In the genomic region with DNA sequence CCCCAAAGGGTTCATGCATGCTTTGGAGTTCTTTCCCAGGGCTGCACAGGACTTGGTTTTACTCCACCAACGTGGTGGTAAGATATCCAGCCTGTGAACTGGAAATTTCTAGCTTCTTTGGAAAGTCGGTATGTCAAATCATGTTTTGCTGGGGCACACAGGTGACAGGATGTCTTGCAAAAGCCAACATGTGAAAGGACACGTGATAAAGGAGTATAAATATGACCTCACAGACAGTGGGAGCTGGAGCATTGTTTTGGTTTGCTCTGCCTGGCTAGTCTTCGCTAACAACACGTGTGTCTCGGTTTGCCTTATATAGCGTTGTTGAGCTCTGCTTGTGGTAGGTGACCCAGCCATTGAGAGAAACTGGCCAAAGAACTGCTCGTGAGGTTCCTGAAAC, we compare ENCODE assay signal across 23 mouse cellular contexts. TPM values are rescaled to one million over a fixed set of nuclear protein-coding genes. Genes with fewer than 3 reads are reported as not detected.
"Had no signal": no experiment of that assay in that cellular context is flagged by ENCODE, and none has a peak within 500 bp of the region (broad histone marks: within the 10 kb centered on the region; RNA-seq: fewer than 3 reads in every experiment).

No protein-coding gene starts in this region.

- DNase-seq: gastrocnemius, adult 2 months; gastrocnemius, postnatal 10 days; gastrocnemius, postnatal 25 days; heart, adult 18-20 months; heart, postnatal 14 days; heart, postnatal 36 days; kidney, adult 11 months; kidney, adult 8-10 months; kidney, postnatal 14 days; layer of hippocampus, adult 9-11 months; layer of hippocampus, postnatal 36 days had no signal

- H3K9ac ChIP-seq: heart, embryonic 13.5 days; heart, embryonic 15.5 days; hindbrain, embryonic 13.5 days; hindbrain, embryonic 15.5 days; limb, embryonic 13.5 days; limb, embryonic 15.5 days; liver, embryonic 12.5 days; liver, embryonic 14.5 days had no signal

- H3K4me3 ChIP-seq: gastrocnemius, adult 2 months; heart, embryonic 10.5 days; heart, embryonic 13.5 days; heart, embryonic 15.5 days; hindbrain, embryonic 13.5 days; hindbrain, embryonic 15.5 days; limb, embryonic 13.5 days; limb, embryonic 15.5 days; liver, embryonic 12.5 days had no signal

- H3K9me3 ChIP-seq: heart, embryonic 10.5 days; heart, embryonic 13.5 days; heart, embryonic 15.5 days; hindbrain, embryonic 13.5 days; hindbrain, embryonic 15.5 days; limb, embryonic 13.5 days; limb, embryonic 15.5 days; liver, embryonic 12.5 days had no signal

- H3K27me3 ChIP-seq: hindbrain, embryonic 15.5 days had no signal

- H3K4me2 ChIP-seq: heart, embryonic 13.5 days; heart, embryonic 15.5 days; hindbrain, embryonic 13.5 days; hindbrain, embryonic 15.5 days; limb, embryonic 13.5 days; limb, embryonic 15.5 days; liver, embryonic 12.5 days had no signal

- H3K27ac ChIP-seq: gastrocnemius, adult 2 months; heart, embryonic 10.5 days; heart, embryonic 13.5 days; heart, embryonic 15.5 days; hindbrain, embryonic 13.5 days; hindbrain, embryonic 15.5 days; hindbrain, postnatal 0 days; limb, embryonic 13.5 days; limb, embryonic 15.5 days; liver, embryonic 12.5 days; liver, embryonic 14.5 days had no signal

- ATAC-seq: hindbrain, postnatal 0 days; intestine, embryonic 16.5 days; liver, embryonic 12.5 days had no signal

- H3K36me3 ChIP-seq: heart, embryonic 10.5 days; heart, embryonic 13.5 days; heart, embryonic 15.5 days; hindbrain, embryonic 13.5 days; hindbrain, embryonic 15.5 days; limb, embryonic 13.5 days; limb, embryonic 15.5 days; liver, embryonic 12.5 days had no signal

- H3K4me1 ChIP-seq: heart, embryonic 13.5 days; limb, embryonic 13.5 days had no signal

RNA-seq across cellular contexts. Expression of gene Prkar1b, which starts 15.3 kb away (rescaled TPM):
- total RNA-seq: hematopoietic stem cell, adult 5-6 weeks had no signal
